Mouse (Mus musculus) kidney, adult 2 months (tissue): ENCODE data around the gene Zw10. TPM values are rescaled to one million over a fixed set of nuclear protein-coding genes. Genes with fewer than 3 reads are reported as not detected.

ENCODE experiments used
- DNase-seq: peaks from one replicate; pipeline ENCODE4 v3.0.0; 2021
- H3K27ac ChIP-seq: fragments of 200-500 bp; 2 replicates; pipeline ENCODE4 v1.5.1; 2012; ENCODE audit warnings: low read depth, low read length, control low read depth, inconsistent platforms; ENCODE audit not compliant: insufficient read depth
- H3K27me3 ChIP-seq: fragments of 200-500 bp; replicated peaks from 2 replicates; pipeline ENCODE4 v1.6.1; 2012; ENCODE audit warnings: mild to moderate bottlenecking, moderate library complexity, low read length, inconsistent platforms; ENCODE audit not compliant: control insufficient read depth, insufficient read depth
- H3K36me3 ChIP-seq: fragments of 200-500 bp; 2 replicates; pipeline ENCODE4 v1.6.1; 2012; ENCODE audit warnings: mild to moderate bottlenecking, moderate library complexity, low read length, inconsistent platforms; ENCODE audit not compliant: control insufficient read depth, insufficient read depth
- H3K4me1 ChIP-seq: fragments of 200-500 bp; 2 replicates; pipeline ENCODE4 v1.6.1; 2011; ENCODE audit warnings: low read length; ENCODE audit not compliant: control insufficient read depth, insufficient read depth
- H3K4me3 ChIP-seq: fragments of 200-500 bp; 2 replicates; pipeline ENCODE4 v1.5.1; 2011; ENCODE audit warnings: mild to moderate bottlenecking, low read depth, low read length, control low read depth; ENCODE audit not compliant: insufficient read depth
- CTCF ChIP-seq: fragments of 200-500 bp; conservative IDR thresholded peaks from 2 replicates; pipeline ENCODE4 v1.5.1; 2011; ENCODE audit warnings: low read depth, mild to moderate bottlenecking, control low read depth, low read length, moderate library complexity, mixed read lengths; ENCODE audit not compliant: insufficient read depth, insufficient read length
- POLR2A ChIP-seq: fragments of 200-500 bp; IDR thresholded peaks from one replicate; pipeline ENCODE4 v1.6.1; 2011; ENCODE audit warnings: low read depth, low read length, control low read depth
- WGBS: fragments of 180-500 bp; shearing (Covaris S2); methylation state at CpG from one replicate; pipeline ENCODE4 v1.1.7; 2018; 5-methylcytosine and 5-hydroxymethylcytosine counted together
- polyA plus RNA-seq: library from polyadenylated mRNA; depleted of rRNA; stranded (reverse); fragments of >200 nt; gene quantifications from 2 replicates; pipeline ENCODE4 v1.2.3, GENCODE M21; 2012; rRNA removed

Gene Zw10
- 10.9 and 11.4 TPM in 2 replicates for polyA plus RNA-seq

GRCm38 (mm10) chr9:49055333-49056205 lies at the start of gene Zw10:
TSS of gene Zw10 (plus strand) at chr9:49055613.
- under 1% methylated on average over 53 of the region's 53 CpGs for WGBS
- H3K27ac ChIP-seq, result peak within 1 kb of the TSS; percentile 24

GRCm38 (mm10) chr9:49015824-49016223 lies 39.6 kb upstream of the Zw10 start:
- Histone ChIP-seq H3K36me3 (no peaks in the 10 kb centered on the region; the same call in 1 of the 2 replicates), H3K4me1 (no peaks in the 10 kb centered on the region), H3K27me3 (no peaks in the 10 kb centered on the region), H3K4me3 (no peak overlapping the region), H3K27ac (no peak overlapping the region)
- 69% methylated on average over 7 of the region's 7 CpGs for WGBS
- TF ChIP-seq POLR2A (no peak), CTCF (no peak)
- no peak for DNase-seq

More at GRCm38 (mm10) chr9:49055333-49056205, at the start of gene Zw10:
- Histone ChIP-seq H3K4me3 (peak within 1 kb of the TSS; percentile 75), H3K36me3 (no peaks in the 10 kb centered on the region), H3K27me3 (no peaks in the 10 kb centered on the region), H3K4me1 (no peaks in the 10 kb centered on the region)
- peak; percentile 96 for DNase-seq
- TF ChIP-seq CTCF, result no peak
- TF ChIP-seq POLR2A, result peak; percentile 40

GRCm38 (mm10) chr9:49021289-49021688 lies 34.1 kb upstream of the Zw10 start:
- TF ChIP-seq POLR2A (no peak), CTCF (no peak)
- H3K27ac ChIP-seq, result no peak overlapping the region
- no peaks in the 10 kb centered on the region for H3K36me3 ChIP-seq
- DNase-seq, result no peak
- no peaks in the 10 kb centered on the region for H3K27me3 ChIP-seq
- 96% methylated on average over 5 of the region's 5 CpGs for WGBS
- no peak overlapping the region for H3K4me3 ChIP-seq
- no peaks in the 10 kb centered on the region for H3K4me1 ChIP-seq

- no peak overlapping the region for H3K27ac ChIP-seq
- no peaks in the 10 kb centered on the region for H3K36me3 ChIP-seq
- no peak overlapping the region for H3K4me3 ChIP-seq
- no peaks in the 10 kb centered on the region for H3K27me3 ChIP-seq
- TF ChIP-seq CTCF (no peak), POLR2A (no peak)
- no peaks in the 10 kb centered on the region for H3K4me1 ChIP-seq
- WGBS, result 90% methylated on average over 5 of the region's 5 CpGs
- no peak for DNase-seq
Measured at GRCm38 (mm10) chr9:49023956-49024355, 31.5 kb upstream of the Zw10 start.

GRCm38 (mm10) chr9:49024529-49024928 lies 30.9 kb upstream of the Zw10 start:
- Histone ChIP-seq H3K27ac (no peak overlapping the region), H3K4me3 (no peak overlapping the region), H3K4me1 (no peaks in the 10 kb centered on the region), H3K36me3 (no peaks in the 10 kb centered on the region), H3K27me3 (no peaks in the 10 kb centered on the region)
- WGBS, result 83% methylated on average over 2 of the region's 2 CpGs
- no peak for TF ChIP-seq CTCF
- no peak for TF ChIP-seq POLR2A
- DNase-seq, result no peak

- Histone ChIP-seq H3K36me3 (peaks cover 2% of the 10 kb centered on the region; the same call in 1 of the 2 replicates), H3K4me3 (no peak overlapping the region), H3K27ac (no peak overlapping the region), H3K27me3 (no peaks in the 10 kb centered on the region), H3K4me1 (no peaks in the 10 kb centered on the region)
- 92% methylated on average over 4 of the region's 4 CpGs for WGBS
- DNase-seq, result no peak
- TF ChIP-seq CTCF (no peak), POLR2A (no peak)
Measured at GRCm38 (mm10) chr9:49034764-49035163, 20.6 kb upstream of the Zw10 start.

- Histone ChIP-seq H3K27me3 (no peaks in the 10 kb centered on the region), H3K4me1 (no peaks in the 10 kb centered on the region), H3K4me3 (no peak overlapping the region), H3K27ac (no peak overlapping the region), H3K36me3 (no peaks in the 10 kb centered on the region)
- WGBS, result 60% methylated on average over 5 of the region's 5 CpGs
- no peak for TF ChIP-seq POLR2A
- TF ChIP-seq CTCF, result no peak
- DNase-seq, result no peak
Measured at GRCm38 (mm10) chr9:49050901-49051300, 4.5 kb upstream of the Zw10 start.
